Mouse (Mus musculus): ENCODE results near the gene Tnnc1. TPM values are rescaled to one million over a fixed set of nuclear protein-coding genes. Genes with fewer than 3 reads are reported as not detected.

Gene Tnnc1
- total RNA-seq, 2 experiments from 2014 or later = 5.0 to 13.9 TPM

GRCm38 (mm10) chr14:31251626-31252025 is 43.5 kb downstream of the Tnnc1 start:
- DNase-seq (ENCODE audit: low spot score in 2 of 2) = no peak

- DNase-seq (ENCODE audit: low spot score in 2 of 2) = no peak
These were observed 44.0 kb downstream of the Tnnc1 start for GRCm38 (mm10) chr14:31252091-31252490.

- no peak for DNase-seq (ENCODE audit: low spot score in 2 of 2)
These were observed 50.5 kb downstream of the Tnnc1 start for GRCm38 (mm10) chr14:31258476-31259050.

DNA sequence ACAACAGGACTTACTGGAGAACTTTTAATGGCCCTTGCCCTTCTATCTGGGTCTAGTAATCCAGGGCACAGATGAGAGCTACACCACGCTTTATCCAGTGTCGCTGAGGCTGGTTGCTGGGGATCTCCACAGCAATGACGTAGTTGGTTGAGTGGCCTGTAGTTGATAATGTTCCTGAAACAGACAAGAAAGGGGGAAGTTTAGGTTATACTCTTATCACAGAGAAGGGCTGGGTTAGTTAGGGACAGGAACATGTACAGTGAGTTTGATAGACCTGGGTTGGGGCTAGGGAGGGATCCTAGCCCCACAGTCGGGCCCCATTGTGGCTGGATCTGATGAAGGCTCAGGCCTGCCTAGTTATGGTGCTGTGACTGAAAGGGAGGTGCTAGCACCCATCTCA is 52.3 kb downstream of the Tnnc1 start:
- no peak for DNase-seq (ENCODE audit: low spot score in 2 of 2)

DNA sequence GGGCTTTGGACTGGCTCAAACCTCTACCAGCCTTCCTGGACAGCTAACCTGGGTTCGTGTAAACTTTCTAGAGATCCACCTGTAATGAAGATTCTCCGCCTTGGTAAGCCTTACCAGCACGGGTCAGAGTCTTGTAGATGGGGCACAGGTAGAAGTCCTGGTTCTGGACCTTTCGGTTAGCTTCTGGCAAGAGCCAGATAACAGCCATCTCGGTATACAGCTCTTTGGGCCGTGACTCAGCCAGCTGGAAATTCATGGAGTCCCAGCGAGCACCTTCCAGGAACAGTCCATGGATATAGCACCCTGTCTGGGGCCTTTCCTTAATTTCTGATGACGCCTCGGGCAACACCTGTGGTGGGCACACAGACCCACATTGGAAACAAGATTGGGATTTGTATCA is 52.8 kb downstream of the Tnnc1 start:
- DNase-seq (ENCODE audit: low spot score in 2 of 2) = no peak

Other genes starting within 250 kb of the Tnnc1 start
- gene Glt8d1, start 206.9 kb upstream of the Tnnc1 start, total RNA-seq (2021) = 10 to 100 TPM; 66.0 to 67.0 TPM
- gene Spcs1, start 206.6 kb upstream of the Tnnc1 start, total RNA-seq (2021) = 100 to 1,000 TPM; 232 to 265 TPM
- 10 to 100 TPM; 71.4 to 77.5 TPM for gene Pbrm1, start 189.2 kb upstream of the Tnnc1 start, total RNA-seq (2021)
- 10 to 100 TPM; 85.6 to 98.0 TPM for gene Gnl3, start 189.2 kb upstream of the Tnnc1 start, total RNA-seq (2021)
- gene Smim4, start 79.4 kb upstream of the Tnnc1 start, total RNA-seq (2021) = 10 to 100 TPM; 62.0 to 76.4 TPM
- 10 to 100 TPM; 82.1 to 84.4 TPM for gene Nt5dc2, start 77.3 kb upstream of the Tnnc1 start, total RNA-seq (2021)
- 100 to 1,000 TPM in 1 of 2 experiments, 10 to 100 TPM in 1; 94.1 to 101 TPM for gene Stab1, start 39.7 kb upstream of the Tnnc1 start, total RNA-seq (2021)
- gene Nisch, start 8.6 kb downstream of the Tnnc1 start, total RNA-seq (2021) = 100 to 1,000 TPM; 496 to 522 TPM
- gene Sema3g, start 9.5 kb downstream of the Tnnc1 start, total RNA-seq (2021) = 10 to 100 TPM; 12.6 to 20.0 TPM
- gene Phf7, start 43.0 kb downstream of the Tnnc1 start, total RNA-seq (2021) = 10 to 100 TPM; 12.4 to 12.6 TPM
- 10 to 100 TPM; 82.9 to 83.7 TPM for gene Bap1, start 43.1 kb downstream of the Tnnc1 start, total RNA-seq (2021)
- gene Dnah1, start 115.6 kb downstream of the Tnnc1 start, total RNA-seq (2021) = 1 to 10 TPM; 2.4 to 3.2 TPM
- gene Capn7, start 128.3 kb downstream of the Tnnc1 start, total RNA-seq (2021) = 10 to 100 TPM; 47.0 to 53.0 TPM
- gene Sh3bp5, start 227.8 kb downstream of the Tnnc1 start, total RNA-seq (2021) = 100 to 1,000 TPM; 136 to 140 TPM

Measured in adrenal gland, postnatal 4 days (tissue).